In the genomic region with DNA sequence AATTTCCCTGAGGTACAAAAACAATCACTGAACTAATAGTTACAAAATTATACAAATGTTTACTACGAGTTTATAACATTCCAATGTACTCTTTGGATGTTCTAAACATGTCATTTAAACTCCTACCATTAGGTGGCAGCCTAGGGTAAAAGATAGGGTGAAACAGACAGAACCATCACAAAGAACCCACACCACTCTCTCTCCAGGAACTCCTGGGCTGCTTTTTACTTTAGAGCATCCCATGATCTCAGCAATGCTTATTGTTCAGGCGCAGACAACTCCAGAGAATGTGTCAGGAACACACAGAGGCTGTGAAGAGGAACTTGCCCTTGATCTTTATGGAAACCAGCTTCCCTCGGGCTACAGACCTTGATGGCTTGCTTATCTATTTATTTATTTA, we compare ENCODE assay signal across 9 mouse cellular contexts. TPM values are rescaled to one million over a fixed set of nuclear protein-coding genes. Genes with fewer than 3 reads are reported as not detected.
DNase-seq lines count a peak whose midpoint lies in the region; ATAC-seq lines count a peak whose summit lies in the region.
"Had no signal": no experiment of that assay in that cellular context is flagged by ENCODE, and none has a peak within 500 bp of the region (broad histone marks: within the 10 kb centered on the region; RNA-seq: fewer than 3 reads in every experiment).

No protein-coding gene starts in this region.

- peak; percentile 76 for DNase-seq in gastrocnemius, adult 18-20 months (ENCODE audit: low spot score)
- DNase-seq in gastrocnemius, postnatal 10 days, result no peak
- peak; percentile 82 for DNase-seq in 416B (ENCODE audit: low read depth)
- DNase-seq in brain, adult 2 months (ENCODE audit: low read depth, low spot score), result peak; percentile 84
- no peak for DNase-seq in forebrain, embryonic 10.5 days (ENCODE audit: extremely low spot score, low spot score)
- peak; percentile 72 for DNase-seq in intestine, embryonic 14.5 days (ENCODE audit: low spot score)
- peak; percentile 88 for DNase-seq in lung, postnatal 36 days

- 0 out of 2 replicates have a peak overlapping the region, but pooled peaks have one; percentile 51 for H3K27ac ChIP-seq in forebrain, embryonic 10.5 days
- no peak overlapping the region for H3K27ac ChIP-seq in intestine, embryonic 14.5 days (ENCODE audit: low read depth)
- no peak overlapping the region for H3K27ac ChIP-seq in stomach, embryonic 16.5 days (ENCODE audit: low read length)
- H3K27ac ChIP-seq: liver, embryonic 15.5 days had no signal

- H3K9ac ChIP-seq in intestine, embryonic 14.5 days (ENCODE audit: low read length), result no peak overlapping the region
- no peak overlapping the region for H3K9ac ChIP-seq in stomach, embryonic 16.5 days (ENCODE audit: low read length)
- H3K9ac ChIP-seq: liver, embryonic 15.5 days had no signal

- peaks cover 4% of the 10 kb centered on the region for H3K4me1 ChIP-seq in forebrain, embryonic 10.5 days
- H3K4me1 ChIP-seq in intestine, embryonic 14.5 days (replicated peaks; ENCODE audit: control insufficient read depth, insufficient read depth, low read length), result no peaks in the 10 kb centered on the region
- no peaks in the 10 kb centered on the region for H3K4me1 ChIP-seq in stomach, embryonic 16.5 days (ENCODE audit: control insufficient read depth, insufficient read depth, low read length)
- H3K4me1 ChIP-seq: liver, embryonic 15.5 days had no signal

- H3K4me2 ChIP-seq in intestine, embryonic 14.5 days (ENCODE audit: low read length), result no peak overlapping the region
- H3K4me2 ChIP-seq in stomach, embryonic 16.5 days (ENCODE audit: low read depth, low read length), result no peak overlapping the region; the same call in 1 of the 2 replicates
- H3K4me2 ChIP-seq: liver, embryonic 15.5 days had no signal

- 28% methylated on average over 3 of the region's 3 CpGs for WGBS in forebrain, embryonic 10.5 days
- 15% methylated on average over 3 of the region's 3 CpGs for WGBS in intestine, embryonic 14.5 days
- 13% methylated on average over 3 of the region's 3 CpGs for WGBS in stomach, embryonic 16.5 days

- ATAC-seq in intestine, embryonic 14.5 days (replicated peaks; ENCODE audit: low FRiP score, low TSS enrichment, low read depth), result peak; percentile 80
- ATAC-seq in stomach, embryonic 16.5 days (ENCODE audit: insufficient read depth, low FRiP score), result peak; percentile 29; the same call in 1 of the 2 replicates

- H3K27me3 ChIP-seq in forebrain, embryonic 10.5 days (ENCODE audit: poor library complexity, severe bottlenecking), result no peaks in the 10 kb centered on the region
- H3K27me3 ChIP-seq in intestine, embryonic 14.5 days (replicated peaks; ENCODE audit: control insufficient read depth, insufficient read depth, low read length), result no peaks in the 10 kb centered on the region
- H3K27me3 ChIP-seq in stomach, embryonic 16.5 days (ENCODE audit: control insufficient read depth, insufficient read depth, low read length), result no peaks in the 10 kb centered on the region
- H3K27me3 ChIP-seq: liver, embryonic 15.5 days had no signal

- H3K36me3 ChIP-seq in forebrain, embryonic 10.5 days (replicated peaks), result peaks cover 26% of the 10 kb centered on the region
- peaks cover 2% of the 10 kb centered on the region; the same call in 1 of the 2 replicates for H3K36me3 ChIP-seq in intestine, embryonic 14.5 days (ENCODE audit: control insufficient read depth, insufficient read depth, low read length)
- H3K36me3 ChIP-seq in stomach, embryonic 16.5 days (ENCODE audit: control insufficient read depth, insufficient read depth, low read length), result peaks cover 5% of the 10 kb centered on the region; the same call in 1 of the 2 replicates

- H3K4me3 ChIP-seq in forebrain, embryonic 10.5 days, result no peak overlapping the region
- H3K4me3 ChIP-seq in intestine, embryonic 14.5 days (ENCODE audit: low read depth, low read length), result no peak overlapping the region
- H3K4me3 ChIP-seq in stomach, embryonic 16.5 days (replicated peaks; ENCODE audit: low read length), result no peak overlapping the region
- H3K4me3 ChIP-seq: liver, embryonic 15.5 days had no signal

- no peaks in the 10 kb centered on the region for H3K9me3 ChIP-seq in forebrain, embryonic 10.5 days
- H3K9me3 ChIP-seq in intestine, embryonic 14.5 days (ENCODE audit: control insufficient read depth, low read length), result no peaks in the 10 kb centered on the region
- no peaks in the 10 kb centered on the region for H3K9me3 ChIP-seq in stomach, embryonic 16.5 days (replicated peaks; ENCODE audit: control insufficient read depth, low read length)
- H3K9me3 ChIP-seq: liver, embryonic 15.5 days had no signal

RNA-seq across cellular contexts. Expression of gene BC034090, which starts 49.2 kb away (rescaled TPM):
- 1 to 10 TPM in 1 of 2 experiments, under 1 TPM in 1; 0.64 to 1.5 TPM for total RNA-seq in gastrocnemius, adult 18-20 months (2021)
- 10 to 100 TPM in 1 of 2 experiments, 1 to 10 TPM in 1; 3.8 to 10.3 TPM for total RNA-seq in gastrocnemius, postnatal 10 days (2021)
- polyA plus RNA-seq in forebrain, embryonic 10.5 days (2016; fragmentation: Nextera tagmentation; extraction: Ambion mirVana), result 3.6 and 4.4 TPM in 2 replicates
- 2.5 and 3.0 TPM in 2 replicates for polyA plus RNA-seq in intestine, embryonic 14.5 days (2014; fragmentation: Nextera tagmentation; extraction: Ambion mirVana)
- polyA plus RNA-seq in stomach, embryonic 16.5 days (2015; fragmentation: Nextera tagmentation; extraction: Ambion mirVana), result 2.5 and 3.3 TPM in 2 replicates

Comparison
In these comparisons a context has a peak if more than half of its experiments do, and no peak if none do; other contexts are left out.
1. DNase-seq: peak in gastrocnemius, adult 18-20 months (single experiment), 416B (single experiment), brain, adult 2 months (single experiment), intestine, embryonic 14.5 days (single experiment) and lung, postnatal 36 days (single experiment); none in gastrocnemius, postnatal 10 days (single experiment) and forebrain, embryonic 10.5 days (single experiment).